In the genomic region with DNA sequence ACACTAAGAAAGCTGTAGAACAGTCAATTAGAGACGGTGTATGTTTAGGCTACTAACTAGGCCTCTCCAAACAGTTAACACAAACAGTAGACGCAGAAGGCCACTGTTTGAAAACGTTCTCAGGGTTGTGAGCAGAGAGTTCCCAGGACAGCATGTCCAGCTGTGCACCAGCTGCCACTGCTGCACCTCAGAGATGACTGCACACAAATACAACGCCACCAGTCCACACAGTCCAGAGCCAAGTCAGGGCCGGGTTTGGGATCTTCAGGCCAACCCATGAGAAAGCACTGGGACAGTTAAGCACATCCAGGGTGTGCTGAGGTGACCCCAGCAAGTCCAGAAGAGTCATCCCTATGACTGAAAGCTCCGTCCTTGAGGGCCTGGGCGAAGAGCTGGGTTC, we compare ENCODE assay signal across 10 mouse cellular contexts.
DNase-seq lines count a peak whose midpoint lies in the region; ATAC-seq and TF ChIP-seq lines count a peak whose summit lies in the region.
"Had no signal": no experiment of that assay in that cellular context is flagged by ENCODE, and none has a peak within 500 bp of the region (broad histone marks: within the 10 kb centered on the region; RNA-seq: fewer than 3 reads in every experiment).

No protein-coding gene starts in this region.

- no peak for ATAC-seq in midbrain, embryonic 13.5 days
- no peak for ATAC-seq in midbrain, embryonic 11.5 days (ENCODE audit: low FRiP score)
- peak; percentile 11; the same call in 1 of the 2 replicates for ATAC-seq in heart, embryonic 14.5 days (ENCODE audit: insufficient number of reproducible peaks, insufficient read depth, low FRiP score, low read depth)
- ATAC-seq in limb, embryonic 13.5 days (ENCODE audit: low FRiP score, low read depth) = no peak
- ATAC-seq: inflammation-experienced regulatory T-cells, adult 6 months had no signal

- no peak overlapping the region for H3K4me2 ChIP-seq in midbrain, embryonic 13.5 days (replicated peaks)
- no peak overlapping the region for H3K4me2 ChIP-seq in midbrain, embryonic 11.5 days
- H3K4me2 ChIP-seq in heart, embryonic 14.5 days (ENCODE audit: low read length) = no peak overlapping the region
- H3K4me2 ChIP-seq in limb, embryonic 13.5 days (replicated peaks) = no peak overlapping the region

- DNase-seq in midbrain, embryonic 11.5 days (ENCODE audit: low spot score, missing footprints) = no peak
- no peak for DNase-seq in cerebellum, postnatal 14 days
- no peak for DNase-seq in layer of hippocampus, adult 9-10 months (ENCODE audit: low spot score)
- no peak for DNase-seq in spleen, postnatal 10 days (ENCODE audit: low spot score in 2 of 2)
- DNase-seq: cerebellum, adult 2 months had no signal

- TF ChIP-seq POLR2A in testis, adult 2 months (IDR thresholded peaks at IDR 0.05; ENCODE audit: control insufficient read depth, low read depth, low read length) = no peak

- no peak overlapping the region for H3K4me3 ChIP-seq in midbrain, embryonic 13.5 days (replicated peaks)
- no peak overlapping the region for H3K4me3 ChIP-seq in midbrain, embryonic 11.5 days (ENCODE audit: low read depth, low read length)
- H3K4me3 ChIP-seq in heart, embryonic 14.5 days (ENCODE audit: control insufficient read depth in 1 of 2, insufficient read depth in 1 of 2, low read depth in 1 of 2, low read length in 2 of 2) = no peak overlapping the region
- no peak overlapping the region for H3K4me3 ChIP-seq in limb, embryonic 13.5 days
- no peak overlapping the region for H3K4me3 ChIP-seq in testis, adult 2 months (ENCODE audit: control insufficient read depth, low read depth, low read length)

- peak overlapping the region; percentile 39; the same call in 1 of the 2 replicates for H3K27ac ChIP-seq in midbrain, embryonic 13.5 days
- no peak overlapping the region for H3K27ac ChIP-seq in midbrain, embryonic 11.5 days (ENCODE audit: low read depth, low read length)
- H3K27ac ChIP-seq in heart, embryonic 14.5 days (replicated peaks in 1 of 2; ENCODE audit: control insufficient read depth in 1 of 2, insufficient read depth in 1 of 2, low read depth in 2 of 2, low read length in 2 of 2) = peak overlapping the region; percentile 62 to 69
- H3K27ac ChIP-seq in limb, embryonic 13.5 days = peak overlapping the region; percentile 53; the same call in 1 of the 2 replicates
- H3K27ac ChIP-seq in testis, adult 2 months (ENCODE audit: control insufficient read depth, insufficient read depth, low read depth, low read length) = peak overlapping the region; percentile 56

- H3K9ac ChIP-seq in midbrain, embryonic 13.5 days (replicated peaks) = no peak overlapping the region
- no peak overlapping the region for H3K9ac ChIP-seq in midbrain, embryonic 11.5 days (ENCODE audit: low read length)
- no peak overlapping the region for H3K9ac ChIP-seq in heart, embryonic 14.5 days (ENCODE audit: low read length)
- no peak overlapping the region for H3K9ac ChIP-seq in limb, embryonic 13.5 days

- no peaks in the 10 kb centered on the region for H3K9me3 ChIP-seq in midbrain, embryonic 13.5 days
- no peaks in the 10 kb centered on the region for H3K9me3 ChIP-seq in midbrain, embryonic 11.5 days (ENCODE audit: control insufficient read depth, low read length)
- H3K9me3 ChIP-seq in heart, embryonic 14.5 days (ENCODE audit: control insufficient read depth, low read length) = no peaks in the 10 kb centered on the region
- H3K9me3 ChIP-seq in limb, embryonic 13.5 days = no peaks in the 10 kb centered on the region

- peaks cover 4% of the 10 kb centered on the region; the same call in 1 of the 2 replicates for H3K36me3 ChIP-seq in midbrain, embryonic 13.5 days
- H3K36me3 ChIP-seq in midbrain, embryonic 11.5 days (ENCODE audit: control insufficient read depth, insufficient read depth, low read length) = no peaks in the 10 kb centered on the region
- peaks cover 18% of the 10 kb centered on the region for H3K36me3 ChIP-seq in heart, embryonic 14.5 days (ENCODE audit: control insufficient read depth, insufficient read depth, low read length)
- peaks cover 6% of the 10 kb centered on the region for H3K36me3 ChIP-seq in limb, embryonic 13.5 days
- no peaks in the 10 kb centered on the region for H3K36me3 ChIP-seq in testis, adult 2 months (ENCODE audit: control insufficient read depth, insufficient read depth, low read length)

- 69% methylated on average over 7 of the region's 7 CpGs for WGBS in midbrain, embryonic 13.5 days
- WGBS in midbrain, embryonic 11.5 days = 71% methylated on average over 7 of the region's 7 CpGs
- 68% methylated on average over 7 of the region's 7 CpGs for WGBS in heart, embryonic 14.5 days
- 62% methylated on average over 7 of the region's 7 CpGs for WGBS in limb, embryonic 13.5 days

- H3K4me1 ChIP-seq in midbrain, embryonic 13.5 days (replicated peaks) = peaks cover 24% of the 10 kb centered on the region
- H3K4me1 ChIP-seq in midbrain, embryonic 11.5 days (ENCODE audit: control insufficient read depth, insufficient read depth, low read length) = peaks cover 18% of the 10 kb centered on the region
- peaks cover 48 to 69% of the 10 kb centered on the region in 2 experiments for H3K4me1 ChIP-seq in heart, embryonic 14.5 days (ENCODE audit: control insufficient read depth in 2 of 2, insufficient read depth in 2 of 2, low read length in 2 of 2)
- H3K4me1 ChIP-seq in limb, embryonic 13.5 days = peaks cover 31% of the 10 kb centered on the region
- H3K4me1 ChIP-seq in testis, adult 2 months (ENCODE audit: control insufficient read depth, insufficient read depth, low read length) = no peaks in the 10 kb centered on the region

- no peak for TF ChIP-seq CTCF in testis, adult 2 months (IDR thresholded peaks at IDR 0.05; ENCODE audit: control insufficient read depth, insufficient read depth, insufficient replicate concordance, low read depth, low read length)

- no peaks in the 10 kb centered on the region for H3K27me3 ChIP-seq in midbrain, embryonic 13.5 days
- H3K27me3 ChIP-seq in midbrain, embryonic 11.5 days (ENCODE audit: control insufficient read depth, insufficient read depth, low read length) = no peaks in the 10 kb centered on the region
- no peaks in the 10 kb centered on the region for H3K27me3 ChIP-seq in heart, embryonic 14.5 days (ENCODE audit: control insufficient read depth, insufficient read depth, low read length)
- no peaks in the 10 kb centered on the region for H3K27me3 ChIP-seq in limb, embryonic 13.5 days
- no peaks in the 10 kb centered on the region for H3K27me3 ChIP-seq in testis, adult 2 months (ENCODE audit: control insufficient read depth, insufficient read depth, low read length)
